Mouse (Mus musculus) urinary bladder, adult 2 months (tissue): ENCODE data around the gene Ccdc149. TPM values are rescaled to one million over a fixed set of nuclear protein-coding genes. Genes with fewer than 3 reads are reported as not detected.

ENCODE experiments used
- DNase-seq: peaks from one replicate; pipeline ENCODE4 v3.0.0; 2022; ENCODE audit warnings: low spot score
- polyA plus RNA-seq: library from polyadenylated mRNA; depleted of rRNA; stranded (reverse); fragments of >200 nt; gene quantifications from 2 replicates; pipeline ENCODE4 v1.2.3, GENCODE M21; 2012

The Ccdc149 gene
- polyA plus RNA-seq, 1 experiment = 4.2 TPM

DNA sequence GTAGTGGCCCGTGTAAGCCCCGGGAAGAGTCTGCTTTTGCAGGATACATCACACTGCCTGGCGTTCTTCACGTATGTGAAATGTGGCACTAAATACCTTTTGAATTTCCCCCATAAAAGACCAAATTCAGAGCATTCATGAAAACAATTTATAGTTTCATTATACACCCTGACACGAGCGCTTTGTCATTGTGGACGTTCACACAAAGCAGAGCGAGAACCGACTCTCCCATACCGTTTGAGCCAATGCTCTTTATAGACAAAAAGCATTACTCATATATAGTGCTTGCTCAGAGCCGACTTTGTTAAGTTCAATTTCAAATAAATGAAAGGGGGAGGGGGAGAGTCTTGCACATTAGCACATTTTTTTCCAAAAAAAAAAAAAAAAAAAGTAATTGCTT lies 31.0 kb downstream of the Ccdc149 start:
- DNase-seq = no peak

DNA sequence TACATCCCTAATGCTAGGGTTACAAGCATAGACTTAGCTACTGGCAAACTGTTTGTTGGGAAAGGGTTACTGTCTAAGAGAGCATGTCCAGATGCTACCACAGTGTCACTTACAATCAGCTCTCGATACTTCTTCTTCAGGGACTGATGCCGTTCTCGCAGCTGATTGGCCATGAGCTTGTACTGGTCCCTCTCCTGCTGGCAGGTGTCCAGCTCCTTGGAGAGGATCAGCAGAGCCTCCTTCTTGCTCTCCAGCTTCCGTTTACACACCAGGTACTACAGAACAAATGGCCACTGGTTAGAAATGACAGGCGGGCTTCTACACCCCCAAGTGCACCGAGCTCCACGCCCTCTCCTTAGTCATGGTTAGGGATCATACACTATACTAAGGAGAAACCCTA lies 32.4 kb downstream of the Ccdc149 start:
- no peak for DNase-seq

DNA sequence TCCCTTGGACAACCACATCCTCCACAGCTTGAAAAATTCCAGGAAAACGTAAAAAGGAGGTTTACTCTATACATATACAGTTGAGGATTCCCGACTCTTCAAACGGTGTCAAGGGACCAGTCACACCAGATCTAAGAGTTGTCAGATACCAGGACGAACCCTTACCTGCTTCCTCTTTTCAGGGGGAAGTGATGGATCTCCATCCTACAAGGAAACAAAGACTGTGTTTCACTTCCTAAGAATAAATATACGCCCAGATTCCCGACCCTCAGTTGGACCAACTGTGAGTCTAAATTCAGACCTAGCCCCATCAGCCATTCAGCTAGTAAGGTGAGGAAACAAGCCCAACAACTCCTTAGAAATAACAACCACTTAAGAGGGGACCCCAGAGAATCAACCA lies 35.8 kb downstream of the Ccdc149 start:
- no peak for DNase-seq

DNA sequence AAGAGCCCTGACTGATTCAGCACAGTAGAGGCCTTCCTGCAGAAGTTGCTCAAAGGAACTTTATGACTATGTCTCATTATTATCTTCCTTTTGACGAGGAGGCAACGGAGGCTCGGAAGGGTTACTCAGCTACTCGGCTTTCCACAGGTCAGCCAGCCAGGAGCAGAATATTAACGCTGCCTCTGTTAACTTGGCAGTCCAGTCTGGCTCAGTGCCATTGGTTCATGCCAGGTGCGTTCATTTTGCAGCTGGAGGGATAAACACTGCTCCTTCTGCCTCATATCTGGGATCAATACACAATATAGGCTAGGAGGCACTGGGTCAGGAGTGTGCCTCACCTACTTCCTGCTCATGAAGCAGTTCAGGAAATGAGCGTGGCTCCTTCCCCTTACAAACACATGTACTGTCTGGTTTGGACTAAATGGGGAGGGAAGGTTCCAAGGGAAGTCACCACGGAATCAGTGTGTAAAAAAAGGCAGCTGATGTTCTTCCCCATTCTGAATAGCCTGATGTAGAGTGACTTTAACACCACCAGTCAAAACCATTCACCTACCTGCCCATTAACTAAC lies 40.0 kb downstream of the Ccdc149 start:
- no peak for DNase-seq

DNA sequence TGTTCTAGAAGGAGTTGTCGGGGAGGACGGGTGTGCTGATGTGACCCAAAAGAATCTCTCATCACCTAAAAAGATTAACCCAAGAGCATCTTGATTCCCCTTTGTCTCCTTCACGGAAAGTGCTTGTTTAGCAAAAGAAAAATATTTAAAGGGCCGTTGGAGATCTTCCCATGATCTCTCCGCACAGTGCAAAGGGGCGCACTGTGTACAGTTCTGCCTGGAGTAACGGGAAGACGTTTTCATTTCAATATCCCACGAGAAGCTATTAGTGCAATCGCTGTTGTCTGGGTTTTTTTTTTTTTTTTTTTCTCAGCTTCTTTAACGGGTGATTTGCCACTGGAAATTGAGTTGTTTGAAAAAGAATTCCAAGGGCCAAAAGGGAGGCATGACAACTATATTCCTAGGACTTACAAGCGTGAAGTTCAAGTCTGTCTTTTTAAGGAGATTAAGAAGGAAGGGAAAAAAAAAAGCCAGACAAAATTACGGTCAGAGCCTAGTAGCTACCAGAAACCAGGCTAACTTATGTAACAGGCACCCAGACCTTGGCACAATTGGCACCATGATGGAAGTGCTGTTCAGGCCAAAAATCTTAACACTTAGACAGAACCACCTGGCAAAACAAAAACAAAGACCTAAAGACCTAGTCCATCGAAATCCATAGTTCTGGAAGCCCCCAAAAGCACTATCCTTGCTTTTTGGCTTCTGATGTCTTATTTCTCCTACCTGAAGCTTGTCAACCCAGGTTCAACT lies 41.4 kb downstream of the Ccdc149 start:
- no peak for DNase-seq

DNA sequence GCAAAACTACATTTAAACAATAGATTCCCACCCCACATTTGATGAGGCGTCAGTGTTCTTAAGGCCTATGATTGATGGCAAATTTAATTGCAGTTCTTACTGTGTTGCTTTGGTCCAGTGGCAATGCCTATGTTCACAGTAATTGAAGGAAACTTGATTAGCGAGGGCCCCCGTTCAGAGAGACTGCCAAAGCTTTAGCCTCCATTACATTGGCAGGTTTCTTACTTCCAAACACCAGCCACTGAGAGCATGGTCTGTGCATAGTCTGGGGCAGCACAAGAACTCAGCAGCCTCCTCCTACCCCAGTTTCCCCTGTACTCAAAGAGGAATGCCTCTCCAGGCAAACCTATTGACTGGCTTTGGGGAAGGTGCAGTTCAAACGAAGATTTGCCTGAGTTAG lies 42.7 kb downstream of the Ccdc149 start:
- no peak for DNase-seq

DNA sequence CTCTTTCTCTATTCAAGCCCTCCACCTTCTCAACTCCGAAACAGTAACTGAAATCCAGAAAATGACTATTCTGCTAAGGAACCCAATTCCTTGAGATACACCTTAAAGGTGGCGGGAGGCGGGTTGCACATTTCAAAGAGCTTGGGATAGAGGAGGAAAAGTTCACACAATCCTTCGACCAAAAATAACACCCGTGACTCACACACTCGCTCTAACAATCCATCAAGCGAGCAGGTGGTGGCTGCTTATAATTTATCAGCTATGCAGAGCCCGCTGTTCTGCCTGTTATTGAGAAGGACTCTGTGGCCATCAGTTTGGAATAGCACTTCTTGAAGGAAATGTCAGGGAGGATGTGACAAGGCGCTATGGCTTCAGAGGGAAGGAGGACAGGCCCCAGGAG lies 45.5 kb downstream of the Ccdc149 start:
- DNase-seq = no peak

DNA sequence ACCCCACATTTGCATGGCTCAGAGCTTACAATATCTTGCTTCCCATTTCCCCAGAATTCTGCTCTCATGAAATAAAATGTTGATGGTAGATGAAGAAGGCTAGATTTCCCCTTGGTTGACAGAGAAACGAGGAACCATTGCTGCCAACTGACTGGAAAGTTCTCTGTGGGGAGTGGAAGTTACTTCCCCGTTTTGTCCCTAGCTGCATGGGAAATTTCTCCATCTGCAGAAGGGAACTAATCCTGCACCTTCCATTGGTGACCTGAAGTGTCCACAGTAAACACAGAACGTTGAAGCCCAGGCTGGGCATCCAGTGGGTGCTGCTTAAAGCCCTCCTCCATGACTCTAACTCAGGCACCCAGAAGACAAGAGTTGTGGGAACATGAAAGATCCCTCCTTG lies 47.4 kb downstream of the Ccdc149 start:
- DNase-seq = no peak

DNA sequence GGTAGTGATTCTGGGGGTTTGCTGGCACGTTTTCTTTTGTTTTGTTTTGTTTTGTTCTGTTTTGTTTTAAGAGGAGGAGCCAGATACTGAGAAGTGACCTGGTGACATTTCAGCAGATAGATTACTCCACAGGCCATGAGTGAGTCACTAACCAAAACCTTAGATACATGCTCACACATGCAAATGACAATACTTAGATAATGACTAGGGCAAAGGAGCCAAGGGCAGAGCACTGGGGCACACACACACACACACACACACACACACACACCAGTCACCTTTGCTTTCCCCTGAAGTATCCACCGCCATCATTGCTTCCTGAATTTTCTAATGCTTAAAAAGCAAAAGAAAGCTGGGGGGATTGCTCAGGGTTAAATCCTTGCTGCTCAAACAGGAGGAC lies 54.8 kb downstream of the Ccdc149 start:
- no peak for DNase-seq

DNA sequence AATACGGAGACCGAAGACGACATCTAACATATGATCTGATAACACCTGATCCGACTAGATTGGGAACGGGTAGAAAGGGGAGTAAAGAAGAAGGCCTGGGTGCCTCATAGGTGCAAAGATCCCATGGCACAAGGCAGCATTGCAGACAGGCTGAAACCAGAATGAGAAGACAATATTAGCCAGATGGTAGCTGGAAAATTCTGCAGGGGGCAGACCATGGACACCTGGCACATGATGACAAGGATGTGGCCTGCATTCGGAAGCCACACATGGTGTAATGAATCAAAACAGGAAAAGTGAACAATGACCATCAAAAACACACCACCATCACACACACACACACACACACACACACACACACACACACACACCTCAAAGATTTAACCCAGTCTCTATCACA lies 55.4 kb downstream of the Ccdc149 start:
- no peak for DNase-seq

DNA sequence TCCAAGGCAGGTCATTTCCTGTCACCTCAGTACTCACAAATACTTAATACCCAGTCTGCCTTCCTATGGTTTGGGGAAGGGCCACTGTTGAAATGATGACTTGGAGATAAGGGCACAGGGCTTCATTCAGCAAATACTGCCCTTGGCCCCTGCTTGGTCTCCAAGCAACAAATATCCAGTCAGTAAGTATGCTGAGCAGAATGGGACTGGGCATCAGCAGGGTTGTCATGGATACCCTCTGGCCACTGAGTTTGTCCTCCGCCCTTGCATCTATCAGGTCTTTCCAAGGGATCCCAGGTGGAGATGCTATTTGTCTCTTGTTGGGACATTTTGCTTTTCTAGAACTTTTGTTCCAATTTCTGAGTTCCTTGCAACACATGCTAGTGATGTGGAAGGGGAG lies 56.1 kb downstream of the Ccdc149 start:
- DNase-seq = no peak

DNA sequence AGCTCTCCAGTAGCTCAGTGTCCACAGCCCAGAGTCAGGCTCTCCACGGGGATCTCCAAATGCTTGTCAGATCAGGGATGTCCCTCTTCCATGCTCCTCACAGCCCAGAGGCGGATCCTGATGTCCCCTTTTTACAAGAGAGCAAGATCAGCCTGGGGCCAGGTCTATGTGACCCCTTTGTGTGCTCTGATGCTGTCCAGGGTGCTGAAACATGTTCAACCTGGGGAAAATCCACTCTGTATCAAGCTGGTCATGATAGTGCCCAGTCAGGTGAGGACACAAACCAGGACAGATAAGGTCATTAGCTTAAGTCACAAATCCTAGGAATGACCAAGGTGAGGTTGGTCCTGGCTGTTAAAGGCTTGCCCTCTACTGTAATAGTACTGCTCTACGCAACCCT lies 59.8 kb downstream of the Ccdc149 start:
- no peak for DNase-seq

DNA sequence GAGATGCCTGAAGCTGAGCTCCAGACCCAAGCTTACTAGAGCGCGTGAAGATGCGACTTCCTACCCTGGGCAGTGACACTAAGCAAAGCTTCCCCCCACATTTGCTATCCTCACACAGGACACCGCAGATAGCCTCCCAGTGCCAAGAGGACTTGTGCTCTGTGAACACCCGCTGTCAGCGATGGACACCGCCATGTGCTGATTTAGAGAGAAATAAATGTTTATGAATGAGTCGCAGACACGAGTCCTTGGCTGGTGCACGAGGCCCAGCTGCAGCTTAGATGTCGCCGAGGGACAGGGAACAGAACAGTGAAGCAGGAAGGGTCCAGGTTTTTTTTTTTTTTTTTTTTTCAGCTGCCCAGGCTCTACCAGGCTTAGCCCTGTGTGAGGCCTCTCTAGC lies 61.1 kb downstream of the Ccdc149 start:
- no peak for DNase-seq

DNA sequence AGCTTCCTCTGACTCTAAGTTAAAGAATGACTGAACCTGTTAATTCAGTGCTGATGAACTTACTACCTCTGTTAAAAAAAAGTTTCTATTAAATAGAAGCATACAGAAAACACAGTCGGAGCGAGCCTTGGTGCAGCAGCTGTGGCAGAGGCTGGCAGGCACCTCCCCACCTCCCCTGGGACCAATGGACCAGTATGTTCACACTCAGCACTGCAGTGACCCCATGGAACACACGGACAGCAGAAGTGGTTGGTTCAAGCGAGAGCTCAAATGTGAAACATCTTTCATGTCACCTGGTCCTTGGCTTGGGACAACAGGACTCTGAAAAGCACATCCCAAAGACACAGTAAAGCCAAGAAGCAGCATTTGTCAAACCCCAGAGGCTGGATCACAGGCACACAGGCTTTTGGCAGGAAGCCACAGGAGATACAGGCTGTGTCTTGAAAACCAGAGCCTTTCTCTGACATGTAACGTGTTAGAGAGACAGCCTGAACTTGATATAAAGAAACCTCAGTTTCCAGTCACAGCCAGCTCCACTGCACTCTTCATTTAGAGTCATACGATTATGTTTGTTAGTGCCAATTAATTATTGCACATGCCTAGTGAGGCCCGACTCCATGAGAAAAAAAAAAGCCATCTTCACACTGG lies 62.5 kb downstream of the Ccdc149 start:
- DNase-seq = no peak

DNA sequence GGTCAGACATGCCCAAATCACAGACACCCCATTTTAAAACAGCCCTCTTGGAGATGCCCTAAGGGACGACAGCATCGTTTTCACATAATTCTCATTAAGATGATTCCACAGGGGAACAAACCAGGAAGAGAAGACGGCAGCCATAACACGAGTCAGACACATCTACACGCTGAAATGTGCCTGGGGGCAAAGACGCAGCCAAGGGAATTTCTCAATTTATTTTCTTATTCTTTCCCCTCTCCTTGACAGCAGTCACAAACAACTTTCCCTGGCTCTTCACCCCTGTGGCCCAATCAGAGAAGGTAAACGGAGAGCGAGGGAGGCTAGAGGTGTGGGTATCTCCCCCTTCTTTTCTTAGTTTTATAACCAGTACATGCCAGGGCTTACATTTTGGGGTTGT lies 66.9 kb downstream of the Ccdc149 start:
- no peak for DNase-seq

DNA sequence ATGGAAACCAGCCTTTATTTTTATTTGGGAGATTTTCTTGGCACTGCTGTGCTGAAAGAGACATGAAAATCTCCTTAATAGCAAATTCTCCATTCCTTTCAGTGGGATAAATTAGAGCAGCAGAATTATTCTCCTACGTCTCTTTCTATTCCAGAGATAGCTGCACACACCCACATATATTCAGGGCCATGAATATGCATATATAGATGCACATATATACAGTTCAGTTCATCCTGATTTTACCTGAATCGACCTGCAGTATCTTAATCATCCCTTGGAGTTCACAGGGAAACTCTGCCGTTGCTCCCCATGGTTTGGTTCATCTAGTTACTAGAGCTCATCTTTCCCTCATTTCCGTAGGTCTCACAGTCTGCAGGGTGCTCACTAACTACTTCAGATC lies 77.6 kb downstream of the Ccdc149 start:
- no peak for DNase-seq

DNA sequence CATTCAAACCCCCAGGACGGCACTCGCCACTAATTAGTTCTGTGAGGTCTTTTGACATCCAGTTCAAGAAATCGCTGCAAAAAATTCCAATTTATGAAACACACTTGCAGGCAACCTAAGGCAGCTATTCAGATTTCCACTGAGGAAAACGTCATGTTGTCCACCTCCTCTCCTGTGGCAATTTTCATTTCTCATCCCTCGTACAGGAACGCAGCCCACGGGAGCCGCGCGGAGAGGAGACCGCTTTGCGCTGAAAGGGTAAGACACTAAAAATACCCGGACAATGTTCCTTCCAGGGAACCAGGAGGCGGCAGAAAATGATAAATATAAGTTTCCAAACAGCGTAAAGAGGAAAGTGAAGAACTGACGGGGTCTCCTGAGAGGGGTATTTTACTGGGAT lies 79.8 kb downstream of the Ccdc149 start:
- DNase-seq = no peak

DNA sequence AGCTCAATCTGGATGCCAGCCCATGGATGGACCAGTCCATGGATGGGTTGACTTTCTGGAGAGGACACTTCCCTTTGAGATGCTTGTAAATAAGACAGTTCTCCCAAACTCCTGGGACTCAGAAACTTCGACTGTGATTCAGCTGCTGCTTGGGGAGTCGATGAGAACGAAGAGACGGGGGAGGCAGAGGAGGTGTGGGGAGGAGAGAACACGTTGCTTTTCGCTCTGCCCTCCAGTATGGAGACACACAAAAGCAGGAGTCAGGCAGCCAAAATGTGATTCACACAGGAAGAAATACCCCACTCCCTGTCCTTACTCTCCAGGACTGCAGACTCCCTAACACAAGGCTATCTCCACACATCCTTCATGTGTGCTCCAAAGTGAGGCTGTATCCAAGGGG lies 80.9 kb downstream of the Ccdc149 start:
- DNase-seq = no peak

DNA sequence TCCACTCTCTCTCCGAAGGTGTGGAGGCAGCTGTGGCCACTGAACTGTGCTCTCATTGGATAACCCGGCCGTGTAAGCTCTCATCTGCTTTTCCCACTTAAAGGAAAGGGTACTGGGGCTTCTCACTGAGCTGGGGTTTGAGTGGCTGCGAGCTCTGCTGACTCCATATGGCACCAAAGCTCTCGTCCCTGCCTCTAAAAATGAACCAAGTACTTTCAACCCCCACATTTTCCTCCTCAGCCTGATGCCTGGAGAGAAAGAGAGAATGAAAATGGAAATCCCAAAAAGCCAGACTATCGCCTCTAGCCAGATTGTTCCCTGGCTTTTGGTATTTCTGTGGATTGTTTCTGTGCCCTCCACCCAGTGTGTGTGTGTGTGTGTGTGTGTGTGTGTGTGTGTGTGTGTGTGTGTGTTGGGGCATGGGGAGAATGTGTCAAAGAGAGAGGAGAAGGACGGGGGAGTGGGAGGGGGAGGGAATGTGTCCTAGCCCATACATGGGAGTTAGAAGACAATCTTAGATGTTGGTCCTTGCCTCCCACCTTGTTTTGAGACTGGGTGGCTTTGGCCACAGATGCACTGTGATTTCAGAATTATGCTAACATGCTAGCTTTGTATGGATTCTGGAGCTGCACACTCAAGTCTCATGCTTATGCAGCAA lies 83.1 kb downstream of the Ccdc149 start:
- no peak for DNase-seq

DNA sequence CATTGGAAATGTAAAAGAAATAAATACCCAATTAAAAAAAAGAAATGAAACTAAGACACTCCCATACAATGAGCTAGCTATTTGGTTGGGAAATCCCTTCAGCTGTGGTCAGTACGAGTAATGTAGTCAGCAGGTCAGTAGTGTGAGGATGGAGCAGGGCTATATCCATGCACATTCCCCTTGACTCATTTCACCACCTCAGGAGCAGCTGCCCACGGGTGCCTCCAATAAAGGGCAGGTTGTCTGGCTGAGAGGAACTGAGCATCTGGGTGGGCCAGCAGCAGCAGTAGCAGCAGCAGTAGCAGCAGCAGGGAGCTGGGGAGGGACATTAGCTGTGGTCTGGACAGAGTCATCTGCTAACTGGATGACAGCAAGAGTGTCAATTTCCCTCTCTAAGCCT lies 85.3 kb downstream of the Ccdc149 start:
- no peak for DNase-seq

DNA sequence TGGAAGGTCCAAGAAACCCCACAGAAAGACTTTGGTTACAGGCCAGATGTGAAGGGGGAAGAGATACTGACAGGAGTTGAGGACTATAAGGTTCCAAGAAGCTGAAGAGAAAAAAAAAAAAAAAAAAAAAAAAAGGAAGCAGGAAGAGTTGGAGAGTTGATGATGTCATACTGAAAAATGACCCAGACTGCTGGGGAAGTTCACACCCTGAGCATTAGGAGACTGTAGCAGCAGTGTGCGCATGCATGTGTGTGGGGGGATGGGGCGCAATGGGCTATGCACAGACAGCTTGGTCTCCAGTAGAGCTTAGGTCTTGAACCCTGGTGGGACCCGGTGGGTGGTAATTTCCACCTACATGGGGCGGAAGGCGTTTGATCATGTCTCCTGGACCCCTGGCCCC lies 87.6 kb downstream of the Ccdc149 start:
- no peak for DNase-seq

DNA sequence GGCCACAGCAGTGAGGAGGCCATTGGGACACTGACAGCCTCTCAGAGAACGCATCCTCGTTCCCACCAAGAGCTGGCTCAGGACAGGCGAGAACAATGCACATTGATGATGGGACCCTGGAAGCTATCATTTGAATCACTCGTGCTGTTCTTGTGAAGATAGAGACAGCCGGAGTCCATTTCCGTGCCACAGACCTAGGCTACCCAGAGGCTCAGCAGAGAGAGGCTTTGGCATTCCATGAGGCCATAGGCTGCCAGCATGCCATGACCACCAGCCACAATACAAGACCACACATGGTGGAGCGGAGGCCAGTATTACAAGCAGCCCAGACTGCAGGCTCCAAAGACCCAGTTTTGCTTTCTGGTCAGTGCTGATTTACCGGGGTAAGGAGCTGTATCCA lies 88.5 kb downstream of the Ccdc149 start:
- DNase-seq = no peak

DNA sequence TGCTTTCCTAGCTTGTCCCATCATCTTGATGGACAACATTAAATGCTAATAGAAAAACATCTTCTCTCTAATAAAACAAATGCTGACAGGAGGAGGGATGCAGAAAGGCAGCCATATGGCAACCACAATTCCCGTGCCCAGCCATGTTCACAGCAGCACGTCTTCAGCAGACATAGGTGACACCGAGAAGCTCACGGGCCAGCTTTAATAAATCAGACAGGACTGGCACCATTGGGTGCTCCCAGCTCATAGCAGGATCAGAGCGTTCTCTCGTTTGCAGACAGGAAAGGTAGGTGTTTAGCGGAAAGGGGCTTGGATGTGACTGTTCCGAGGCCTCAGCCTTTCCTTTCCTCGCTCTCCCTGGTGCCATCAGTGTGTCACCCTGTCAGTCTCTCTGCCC lies 95.5 kb downstream of the Ccdc149 start:
- DNase-seq = no peak
